14 mouse cellular contexts compared by ENCODE assay signal in the genomic region with DNA sequence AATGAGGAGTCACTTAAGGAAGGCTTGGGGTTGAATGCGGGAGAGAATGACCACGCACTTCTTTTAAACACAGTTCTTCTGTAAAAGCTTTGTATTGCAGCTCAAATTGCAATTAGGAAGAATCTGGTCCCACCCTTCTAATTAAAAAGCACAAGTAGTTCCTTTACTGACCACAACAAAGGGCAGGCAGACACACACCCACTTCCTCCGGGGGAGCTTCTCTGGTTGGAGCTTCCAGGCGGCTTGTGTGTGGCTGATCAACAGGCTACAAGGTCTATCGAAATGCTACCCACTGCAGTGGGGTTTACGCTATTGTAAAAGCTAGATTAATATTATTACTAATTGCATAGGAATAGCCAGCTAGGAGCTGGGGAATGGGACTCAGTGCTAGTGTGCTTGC. TPM values are rescaled to one million over a fixed set of nuclear protein-coding genes. Genes with fewer than 3 reads are reported as not detected.
DNase-seq lines count a peak whose midpoint lies in the region; ATAC-seq lines count a peak whose summit lies in the region.
"Had no signal": no experiment of that assay in that cellular context is flagged by ENCODE, and none has a peak within 500 bp of the region (broad histone marks: within the 10 kb centered on the region; RNA-seq: fewer than 3 reads in every experiment).

No protein-coding gene starts in this region.

- H3K27ac ChIP-seq in neural tube, embryonic 15.5 days (replicated peaks), result no peak overlapping the region
- no peak overlapping the region for H3K27ac ChIP-seq in midbrain, embryonic 10.5 days (replicated peaks)
- H3K27ac ChIP-seq: heart, embryonic 13.5 days; hindbrain, embryonic 15.5 days had no signal

- peak; percentile 100 for ATAC-seq in activated CD4-positive, CD25-positive, alpha-beta regulatory T cell, adult 4 months
- ATAC-seq in monocyte, adult 5-6 weeks (replicated peaks; ENCODE audit: insufficient number of reproducible peaks, low FRiP score, low TSS enrichment, poor library complexity, severe bottlenecking), result peak; percentile 75
- ATAC-seq in neural tube, embryonic 15.5 days (ENCODE audit: low FRiP score), result no peak
- ATAC-seq: midbrain, embryonic 16.5 days had no signal

- H3K4me2 ChIP-seq in neural tube, embryonic 15.5 days, result no peak overlapping the region
- H3K4me2 ChIP-seq: heart, embryonic 13.5 days; hindbrain, embryonic 15.5 days had no signal

- peaks cover 4% of the 10 kb centered on the region; the same call in 1 of the 2 replicates for H3K27me3 ChIP-seq in neural tube, embryonic 15.5 days (replicated peaks)
- peaks cover 7% of the 10 kb centered on the region; the same call in 1 of the 2 replicates for H3K27me3 ChIP-seq in midbrain, embryonic 10.5 days (ENCODE audit: low read depth, poor library complexity, severe bottlenecking)
- H3K27me3 ChIP-seq: hindbrain, embryonic 15.5 days had no signal

- no peak overlapping the region for H3K9ac ChIP-seq in neural tube, embryonic 15.5 days (replicated peaks)
- H3K9ac ChIP-seq: heart, embryonic 13.5 days; hindbrain, embryonic 15.5 days had no signal

- no peaks in the 10 kb centered on the region for H3K36me3 ChIP-seq in neural tube, embryonic 15.5 days
- no peaks in the 10 kb centered on the region for H3K36me3 ChIP-seq in midbrain, embryonic 10.5 days
- H3K36me3 ChIP-seq: heart, embryonic 13.5 days; hindbrain, embryonic 15.5 days had no signal

- no peaks in the 10 kb centered on the region for H3K4me1 ChIP-seq in neural tube, embryonic 15.5 days
- H3K4me1 ChIP-seq in midbrain, embryonic 10.5 days, result peaks cover 7% of the 10 kb centered on the region
- H3K4me1 ChIP-seq: hindbrain, embryonic 15.5 days had no signal

- DNase-seq in 416B (ENCODE audit: low read depth), result peak; percentile 20
- DNase-seq in CD4-positive helper T cell, adult 2 months (ENCODE audit: low read depth, low spot score), result peak; percentile 82
- DNase-seq in adrenal gland, adult 8-10 months, result no peak
- DNase-seq in midbrain, embryonic 10.5 days (ENCODE audit: low spot score), result no peak
- DNase-seq: cerebellum, postnatal 36 days; kidney, postnatal 14 days; lung, adult 2 months had no signal

- WGBS in neural tube, embryonic 15.5 days, result 35% methylated on average over 6 of the region's 6 CpGs
- 83% methylated on average over 6 of the region's 6 CpGs for WGBS in midbrain, embryonic 10.5 days

- no peaks in the 10 kb centered on the region for H3K9me3 ChIP-seq in neural tube, embryonic 15.5 days (replicated peaks)
- H3K9me3 ChIP-seq in midbrain, embryonic 10.5 days (replicated peaks), result no peaks in the 10 kb centered on the region
- H3K9me3 ChIP-seq: heart, embryonic 13.5 days; hindbrain, embryonic 15.5 days had no signal

- H3K4me3 ChIP-seq in neural tube, embryonic 15.5 days (replicated peaks), result no peak overlapping the region
- no peak overlapping the region for H3K4me3 ChIP-seq in midbrain, embryonic 10.5 days
- H3K4me3 ChIP-seq: erythroblast, embryonic 14.5 days; heart, embryonic 13.5 days; hindbrain, embryonic 15.5 days had no signal

RNA-seq across cellular contexts. Expression of gene Prdm1, which starts 45.2 kb away (rescaled TPM):
- 10 to 100 TPM; 13.9 to 14.8 TPM for polyA plus RNA-seq in activated CD4-positive, CD25-positive, alpha-beta regulatory T cell, adult 4 months (2017; shearing (Covaris generic))
- 17.3 to 47.1 TPM (median 17.5 TPM) in 3 replicates for total RNA-seq in monocyte, adult 5-6 weeks (2017)
- 0.63 and 2.0 TPM in 2 replicates for polyA plus RNA-seq in neural tube, embryonic 15.5 days (2015; fragmentation: Nextera tagmentation; extraction: Ambion mirVana)
- 1 to 10 TPM; 2.2 to 7.7 (median 5.6) TPM for total RNA-seq in adrenal gland, adult 8-10 months (2022)
- 1.1 and 1.7 TPM in 2 replicates for polyA plus RNA-seq in midbrain, embryonic 10.5 days (2016; fragmentation: Nextera tagmentation; extraction: Ambion mirVana)
- polyA plus RNA-seq: erythroblast, embryonic 14.5 days had no signal

Comparison
In these comparisons a context has a peak if more than half of its experiments do, and no peak if none do; other contexts are left out.
1. DNase-seq: peak in 416B (single experiment) and CD4-positive helper T cell, adult 2 months (single experiment); none in adrenal gland, adult 8-10 months (single experiment) and midbrain, embryonic 10.5 days (single experiment).